Mouse (Mus musculus): ENCODE results near the gene Cda.

The Cda gene

GRCm38 (mm10) chr4:138367641-138368497 is at the start of gene Cda:
TSS of gene Cda (minus strand) at chr4:138367992.
- peak; percentile 73 for DNase-seq (ENCODE audit: low spot score)

DNA sequence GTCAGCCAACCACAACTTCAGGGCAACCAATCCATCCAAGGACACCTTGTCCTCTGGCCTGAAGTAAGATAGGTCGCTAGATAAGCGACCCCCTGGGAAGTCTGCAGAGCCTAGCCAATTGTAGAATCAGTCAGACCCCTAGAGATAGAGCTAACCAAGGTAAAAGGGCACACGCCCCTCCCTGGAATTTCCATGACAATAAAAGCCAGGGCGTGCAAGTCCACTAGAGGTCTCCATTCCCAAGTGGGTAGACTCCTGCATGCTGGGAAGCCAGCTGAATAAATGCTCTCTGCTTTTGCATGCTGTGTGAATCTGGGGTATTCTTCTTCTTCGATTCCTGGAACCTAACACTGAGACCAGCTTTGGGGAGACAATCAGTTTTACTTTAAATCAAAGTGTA is 48.6 kb upstream of the Cda start:
- DNase-seq (ENCODE audit: low spot score), result no peak

- DNase-seq (ENCODE audit: low spot score), result no peak
Observed at GRCm38 (mm10) chr4:138415991-138416390, 48.2 kb upstream of the Cda start.

DNA sequence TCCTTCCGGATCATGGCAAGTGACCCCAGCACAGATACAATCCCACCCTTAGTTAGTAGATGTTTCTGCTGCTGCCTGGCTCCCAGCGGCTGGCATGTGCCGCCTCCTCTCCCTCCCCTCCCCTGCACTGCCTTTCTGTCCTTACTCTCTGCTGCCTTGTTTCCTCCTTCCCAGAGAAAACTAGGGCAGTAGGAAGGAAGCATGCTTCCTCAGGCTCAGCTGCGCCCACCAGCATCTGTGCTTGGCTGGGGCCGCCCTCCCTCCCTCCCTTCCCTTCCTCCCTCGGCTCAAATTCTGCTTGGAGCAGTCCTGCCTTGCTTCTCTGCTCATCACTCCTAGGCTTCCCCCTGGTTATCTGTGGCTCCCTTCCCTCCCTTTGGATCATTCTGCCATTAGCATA is 46.9 kb upstream of the Cda start:
- DNase-seq (ENCODE audit: low spot score), result no peak

- DNase-seq (ENCODE audit: low spot score), result no peak
Observed at GRCm38 (mm10) chr4:138411504-138412121, 43.8 kb upstream of the Cda start.

DNA sequence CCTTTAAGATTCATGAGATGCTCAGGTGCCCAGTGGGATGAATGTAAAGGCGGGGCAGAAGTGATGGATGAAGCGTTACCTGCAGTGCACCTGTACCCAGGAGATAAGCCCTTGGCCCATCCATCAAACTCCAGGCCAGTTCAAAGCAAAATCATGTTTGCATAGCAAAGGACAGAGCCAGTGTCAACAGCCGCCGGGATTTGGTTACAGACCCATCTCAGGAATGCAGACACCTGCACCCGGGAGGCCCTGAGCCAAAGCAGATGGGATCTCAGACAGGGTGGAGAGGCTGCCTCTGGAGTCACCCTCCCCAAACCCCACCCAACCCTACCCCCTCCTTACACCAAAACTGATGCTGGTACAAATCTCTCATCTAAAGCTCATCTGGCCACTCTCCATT is 43.2 kb upstream of the Cda start:
- no peak for DNase-seq (ENCODE audit: low spot score)

- DNase-seq (ENCODE audit: low spot score), result no peak
Observed at GRCm38 (mm10) chr4:138407479-138408194, 39.8 kb upstream of the Cda start.

- DNase-seq (ENCODE audit: low spot score), result no peak
Observed at GRCm38 (mm10) chr4:138404806-138405205, 37.0 kb upstream of the Cda start.

DNA sequence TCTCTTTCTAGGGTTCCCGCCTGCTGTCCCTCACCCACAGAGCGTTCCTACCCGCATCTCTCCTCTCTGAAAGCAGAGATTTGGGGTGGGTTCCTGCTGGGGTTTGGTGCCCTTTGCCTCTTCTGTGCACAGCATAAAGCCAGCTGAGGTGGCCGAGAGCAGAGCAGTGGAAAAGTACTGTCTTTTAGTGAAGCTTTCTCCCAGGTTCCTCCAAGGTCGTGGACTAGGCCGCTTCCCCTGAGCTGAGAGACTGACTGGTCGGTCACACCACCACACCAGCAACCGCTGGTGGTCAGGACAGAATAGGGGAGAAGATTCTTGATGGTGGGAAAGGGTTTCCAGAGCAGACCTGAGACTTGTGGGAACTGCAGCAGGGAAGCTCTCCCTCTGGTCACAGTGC is 28.9 kb upstream of the Cda start:
- no peak for DNase-seq (ENCODE audit: low spot score)

- DNase-seq (ENCODE audit: low spot score), result no peak
Observed at GRCm38 (mm10) chr4:138395971-138396645, 28.3 kb upstream of the Cda start, which contains the start of gene Fam43b. TSS of gene Fam43b (minus strand) at chr4:138396528.

GRCm38 (mm10) chr4:138395087-138395970 is 27.5 kb upstream of the Cda start:
- DNase-seq (ENCODE audit: low spot score), result no peak

DNA sequence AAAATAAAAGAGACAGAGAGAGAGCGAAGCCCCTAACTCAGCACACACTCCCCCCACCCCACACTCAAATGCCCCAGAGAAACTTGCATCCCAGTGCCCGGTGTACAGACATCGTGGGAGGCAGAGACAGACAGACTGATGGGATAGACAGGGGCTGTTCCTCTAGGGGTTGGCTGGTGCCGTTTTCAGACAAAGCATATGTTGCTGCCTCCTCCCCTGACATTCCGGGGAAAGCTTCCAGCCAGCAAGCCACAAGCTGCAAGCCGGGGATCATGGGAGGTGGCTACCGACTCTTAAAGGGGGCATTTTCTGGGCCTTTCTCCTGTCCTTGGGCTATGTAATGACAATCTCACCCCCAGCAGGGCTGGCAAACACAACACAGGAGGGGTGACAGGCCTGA is 25.9 kb upstream of the Cda start:
- no peak for DNase-seq (ENCODE audit: low spot score)

GRCm38 (mm10) chr4:138383789-138384188 is 16.0 kb upstream of the Cda start:
- no peak for DNase-seq (ENCODE audit: low spot score)

DNA sequence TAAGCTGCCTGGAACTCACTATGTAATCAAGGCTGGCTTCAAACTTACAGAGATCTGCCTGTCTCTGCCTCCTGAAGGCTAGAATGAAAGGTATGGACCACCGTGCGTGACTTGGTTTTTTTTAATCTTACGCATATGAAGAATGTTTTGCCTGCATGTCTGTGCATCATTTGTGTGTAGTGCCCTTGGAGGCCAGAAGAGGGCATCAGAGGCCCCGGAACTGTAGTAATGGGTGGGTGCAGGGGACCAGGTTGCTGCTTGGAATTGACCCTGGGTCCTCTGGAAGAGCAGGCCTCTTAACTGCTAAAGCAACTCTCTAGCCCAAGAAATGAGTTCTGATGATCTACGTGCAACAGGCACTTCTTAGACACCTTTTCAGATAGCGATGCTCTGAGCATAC is 14.7 kb upstream of the Cda start:
- no peak for DNase-seq (ENCODE audit: low spot score)

GRCm38 (mm10) chr4:138380132-138380689 is 12.4 kb upstream of the Cda start:
- DNase-seq (ENCODE audit: low spot score), result no peak

DNA sequence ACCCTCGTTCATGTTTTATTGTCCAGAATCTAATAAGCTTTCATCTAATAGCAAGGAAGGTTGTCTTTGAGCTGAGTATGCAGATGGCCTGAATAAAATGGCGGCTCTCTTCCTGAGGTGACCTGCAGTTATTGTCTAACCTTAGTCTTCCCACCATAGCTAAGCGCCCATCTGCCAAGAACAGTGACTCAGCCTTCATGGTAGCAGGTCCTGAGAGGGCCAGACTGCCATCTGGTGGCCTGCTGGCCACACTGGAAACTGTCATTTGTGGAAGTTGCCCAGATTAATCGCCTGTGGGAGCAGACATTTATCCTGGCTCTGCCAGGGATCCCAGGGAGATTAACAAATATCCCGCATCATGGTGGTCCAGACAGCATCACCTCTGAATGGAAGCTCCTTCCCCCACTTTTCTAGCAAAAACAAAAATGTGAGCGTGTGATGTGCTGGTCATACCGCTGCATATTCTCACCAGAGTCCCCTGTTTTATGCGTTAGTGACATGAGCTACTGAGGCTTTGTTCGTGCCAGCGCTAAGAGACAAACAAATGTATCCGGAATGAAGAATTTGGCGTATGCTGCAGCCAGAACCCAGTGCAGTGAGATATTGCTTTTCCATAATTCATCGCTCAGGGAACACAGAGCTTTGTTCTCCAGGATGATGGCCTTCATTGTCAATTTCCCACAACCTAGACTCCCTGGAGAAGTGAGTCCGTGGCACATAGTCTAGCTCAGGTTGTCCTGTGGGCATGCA is 11.5 kb upstream of the Cda start:
- DNase-seq (ENCODE audit: low spot score), result peak; percentile 51

DNA sequence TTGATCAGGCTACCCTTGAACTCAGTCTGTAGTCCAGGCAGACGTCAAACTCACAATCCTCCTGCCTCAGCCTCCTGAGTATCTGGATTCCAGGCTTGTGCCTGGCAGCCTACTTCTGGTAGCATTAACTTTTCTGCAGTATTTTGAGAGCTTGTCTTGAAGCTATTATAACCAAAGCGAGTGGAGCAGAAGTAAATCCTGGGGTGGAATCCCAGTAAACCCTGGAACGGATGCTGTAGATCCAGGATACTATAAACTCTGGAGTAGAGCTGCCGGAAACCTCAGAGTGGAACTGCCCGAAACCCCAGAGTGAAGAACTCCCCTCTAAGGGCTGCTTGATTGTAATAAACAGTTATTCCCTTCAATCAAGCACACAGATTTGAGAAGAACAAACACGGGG is 9.7 kb upstream of the Cda start:
- DNase-seq (ENCODE audit: low spot score), result no peak

- no peak for DNase-seq (ENCODE audit: low spot score)
Observed at GRCm38 (mm10) chr4:138375117-138375516, 7.3 kb upstream of the Cda start.

DNA sequence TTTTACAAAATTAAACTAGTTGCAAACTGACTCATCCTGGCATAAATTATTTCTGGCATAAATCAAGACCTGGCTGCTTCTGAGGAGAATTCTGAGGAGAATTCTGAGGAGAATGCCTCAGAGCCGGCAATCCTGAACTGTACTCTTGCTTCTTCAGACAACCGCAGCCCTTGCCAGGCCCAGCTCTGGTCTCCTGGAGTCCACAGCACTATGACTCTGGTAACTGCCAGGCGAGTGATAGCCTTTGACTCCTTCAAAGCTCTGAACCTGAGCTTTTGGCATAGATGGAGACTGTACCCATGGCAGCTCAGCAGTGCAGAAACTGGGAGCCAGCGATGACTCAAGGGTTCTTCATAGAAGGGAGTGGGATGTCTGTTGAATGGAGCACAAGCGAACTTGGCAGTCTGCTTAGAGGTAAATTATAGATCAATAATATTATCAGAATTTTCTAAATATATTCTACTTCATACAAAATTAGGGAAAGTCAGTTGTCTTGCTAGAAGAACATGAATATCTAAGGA is 3.3 kb upstream of the Cda start:
- DNase-seq (ENCODE audit: low spot score), result no peak
